Mouse (Mus musculus) C2C12 (cell line): ENCODE results near the gene Fyn. TPM values are rescaled to one million over a fixed set of nuclear protein-coding genes. Genes with fewer than 3 reads are reported as not detected.

ENCODE experiments used
- H3K27me3 ChIP-seq: one replicate; pipeline ENCODE4 v1.6.1; 2011; ENCODE audit not compliant: control insufficient read depth, insufficient read depth, insufficient read length
- H3K36me3 ChIP-seq: one replicate; pipeline ENCODE4 v1.6.1; 2011; ENCODE audit not compliant: control insufficient read depth, insufficient read depth
- H3K4me3 ChIP-seq: one replicate; pipeline ENCODE4 v1.5.1; 2011; ENCODE audit warnings: mild to moderate bottlenecking, control low read depth; ENCODE audit not compliant: poor library complexity, insufficient read depth, severe bottlenecking
- H3K79me2 ChIP-seq: one replicate; pipeline ENCODE4 v1.6.1; 2011; ENCODE audit not compliant: control insufficient read depth, insufficient read depth
- H3K79me3 ChIP-seq: one replicate; pipeline ENCODE4 v1.6.1; 2011; ENCODE audit warnings: low read depth, control low read depth
- H3ac ChIP-seq: one replicate; pipeline ENCODE3; 2011; ENCODE audit warnings: low read depth; ENCODE audit not compliant: control insufficient read depth, insufficient read length
- CEBPB ChIP-seq: IDR thresholded peaks from one replicate; pipeline ENCODE4 v1.6.1; 2011; ENCODE audit warnings: low read depth, mild to moderate bottlenecking, control low read depth, moderate library complexity
- CTCF ChIP-seq: IDR thresholded peaks from one replicate; pipeline ENCODE4 v1.5.1; 2011; ENCODE audit not compliant: control insufficient read depth, insufficient read depth, insufficient read length
- FOSL1 ChIP-seq: IDR thresholded peaks from one replicate; pipeline ENCODE4 v1.8.0; 2011; ENCODE audit warnings: mild to moderate bottlenecking, low read length; ENCODE audit not compliant: poor library complexity, insufficient read depth, severe bottlenecking
- MAX ChIP-seq: IDR thresholded peaks from one replicate; pipeline ENCODE4 v1.6.1; 2011; ENCODE audit warnings: mild to moderate bottlenecking, control low read depth
- MYOD1 ChIP-seq: IDR thresholded peaks from one replicate; pipeline ENCODE4 v1.6.1; 2011; ENCODE audit warnings: low read depth; ENCODE audit not compliant: control insufficient read depth, insufficient read length
- MYOG ChIP-seq: IDR thresholded peaks from one replicate; pipeline ENCODE4 v1.6.1; 2011; ENCODE audit not compliant: control insufficient read depth, insufficient read length; ENCODE audit errors: extremely low read depth
- USF1 ChIP-seq: IDR thresholded peaks from one replicate; pipeline ENCODE4 v1.6.1; 2011; ENCODE audit warnings: low read depth, mild to moderate bottlenecking, control low read depth, moderate library complexity
- polyA plus RNA-seq: library from polyadenylated mRNA; unstranded; fragments of >200 nt; fragmentation: generic; extraction: Trizol; gene quantifications from one replicate; pipeline ENCODE4 v1.2.1, GENCODE M21; 2012; ENCODE audit warnings: missing spikeins

The Fyn gene
- polyA plus RNA-seq, 1 experiment = 16.1 TPM

GRCm38 (mm10) chr10:39487740-39488415, 119.2 kb downstream of the Fyn start:
- no peak for TF ChIP-seq USF1
- no peak for TF ChIP-seq MYOD1
- no peak for TF ChIP-seq CEBPB
- TF ChIP-seq MAX = no peak
- TF ChIP-seq CTCF = no peak
- no peak for TF ChIP-seq MYOG
- TF ChIP-seq FOSL1 = no peak
- Histone ChIP-seq H3ac (no peak overlapping the region), H3K79me2 (no peaks in the 10 kb centered on the region), H3K4me3 (no peak overlapping the region), H3K27me3 (no peaks in the 10 kb centered on the region), H3K36me3 (no peaks in the 10 kb centered on the region), H3K79me3 (no peaks in the 10 kb centered on the region)

- Histone ChIP-seq H3K79me3 (no peaks in the 10 kb centered on the region), H3K36me3 (no peaks in the 10 kb centered on the region), H3K4me3 (no peak overlapping the region), H3K79me2 (no peaks in the 10 kb centered on the region), H3K27me3 (no peaks in the 10 kb centered on the region), H3ac (no peak overlapping the region)
- TF ChIP-seq MYOD1 (no peak), MYOG (no peak), USF1 (no peak), CTCF (no peak), CEBPB (no peak), MAX (no peak), FOSL1 (no peak)
These were observed 119.9 kb downstream of the Fyn start for GRCm38 (mm10) chr10:39488542-39488941.

- no peaks in the 10 kb centered on the region for H3K79me2 ChIP-seq
- no peak overlapping the region for H3ac ChIP-seq
- H3K27me3 ChIP-seq = no peaks in the 10 kb centered on the region
- no peak for TF ChIP-seq CEBPB
- no peak for TF ChIP-seq FOSL1
- no peak for TF ChIP-seq USF1
- no peak for TF ChIP-seq MAX
- TF ChIP-seq MYOG = no peak
- no peak for TF ChIP-seq CTCF
- no peak for TF ChIP-seq MYOD1
- H3K79me3 ChIP-seq = no peaks in the 10 kb centered on the region
- H3K4me3 ChIP-seq = no peak overlapping the region
- H3K36me3 ChIP-seq = no peaks in the 10 kb centered on the region
These were observed 120.3 kb downstream of the Fyn start for GRCm38 (mm10) chr10:39488956-39489355.

GRCm38 (mm10) chr10:39490349-39491121, 121.9 kb downstream of the Fyn start:
- no peak for TF ChIP-seq MAX
- TF ChIP-seq MYOD1 = no peak
- no peak for TF ChIP-seq MYOG
- TF ChIP-seq FOSL1 = no peak
- TF ChIP-seq CTCF = no peak
- TF ChIP-seq CEBPB = no peak
- no peak for TF ChIP-seq USF1
- Histone ChIP-seq H3K79me2 (no peaks in the 10 kb centered on the region), H3ac (no peak overlapping the region)

GRCm38 (mm10) chr10:39492146-39492545, 123.5 kb downstream of the Fyn start:
- no peaks in the 10 kb centered on the region for H3K79me3 ChIP-seq
- no peaks in the 10 kb centered on the region for H3K36me3 ChIP-seq
- TF ChIP-seq USF1 = no peak
- TF ChIP-seq MYOD1 = no peak
- TF ChIP-seq FOSL1 = no peak
- no peak for TF ChIP-seq CTCF
- no peak for TF ChIP-seq MAX
- no peak for TF ChIP-seq CEBPB
- no peak for TF ChIP-seq MYOG
- H3ac ChIP-seq = no peak overlapping the region
- no peaks in the 10 kb centered on the region for H3K79me2 ChIP-seq
- H3K4me3 ChIP-seq = no peak overlapping the region
- H3K27me3 ChIP-seq = no peaks in the 10 kb centered on the region

More at GRCm38 (mm10) chr10:39490349-39491121, 121.9 kb downstream of the Fyn start:
- no peaks in the 10 kb centered on the region for H3K27me3 ChIP-seq
- H3K36me3 ChIP-seq = no peaks in the 10 kb centered on the region
- H3K4me3 ChIP-seq = no peak overlapping the region
- H3K79me3 ChIP-seq = no peaks in the 10 kb centered on the region
